Mouse (Mus musculus) layer of hippocampus, adult 18-20 months (tissue): ENCODE results near the gene Fam240a. TPM values are rescaled to one million over a fixed set of nuclear protein-coding genes. Genes with fewer than 3 reads are reported as not detected.

Source experiments
- microRNA-seq, 2 experiments: library from miRNA; unstranded; fragments of <30 nt; microRNA quantifications; one replicate each; pipeline ENCODE4 v1.2.0; 2021
- total RNA-seq, 2 experiments: library from RNA; stranded (reverse); gene quantifications; 2 replicates each; pipeline ENCODE4 v1.2.3; 2021

The Fam240a gene
- total RNA-seq, 2 experiments from 2014 or later: not detected

Small RNA genes lying within 50 kb of the gene (microRNA-seq; reads per million reads assigned to microRNA genes)
- gene Gm24269: 0 reads per million in 2 experiments

Other genes starting within 250 kb of the Fam240a start
- gene Myl3, start 175.0 kb downstream of the Fam240a start, total RNA-seq: not detected
- gene Pth1r, start 169.7 kb downstream of the Fam240a start, total RNA-seq: 1 to 10 TPM; 3.9 TPM
- gene Prss42, start 118.7 kb downstream of the Fam240a start, total RNA-seq: not detected
- not detected for gene Prss44, start 102.9 kb downstream of the Fam240a start, total RNA-seq
- under 1 TPM in 1 of 2 experiments, not detected in 1; 0.33 TPM for gene Prss43, start 90.2 kb downstream of the Fam240a start, total RNA-seq
- gene Prss45, start 82.3 kb downstream of the Fam240a start, total RNA-seq: under 1 TPM in 1 of 2 experiments, not detected in 1; 0.35 TPM
- not detected for gene Prss46, start 72.4 kb downstream of the Fam240a start, total RNA-seq
- 1 to 10 TPM; 1.6 to 2.1 TPM for gene Prss50, start 58.9 kb downstream of the Fam240a start, total RNA-seq
- gene Als2cl, start 37.0 kb downstream of the Fam240a start, total RNA-seq: 1 to 10 TPM; 7.7 to 8.4 TPM
- 1 to 10 TPM; 1.7 to 1.9 TPM for gene Tmie, start 36.7 kb downstream of the Fam240a start, total RNA-seq
- gene Tdgf1, start 29.3 kb upstream of the Fam240a start, total RNA-seq: 1 to 10 TPM in 1 of 2 experiments, under 1 TPM in 1; 0.18 to 1.1 TPM
- gene Lrrc2, start 34.7 kb upstream of the Fam240a start, total RNA-seq: 1 to 10 TPM; 1.1 to 3.1 TPM
- under 1 TPM; 0.15 to 0.40 TPM for gene Rtp3, start 73.7 kb upstream of the Fam240a start, total RNA-seq
- gene Ltf, start 102.4 kb upstream of the Fam240a start, total RNA-seq: not detected
- 1 to 10 TPM in 1 of 2 experiments, under 1 TPM in 1; 0.58 to 1.4 TPM for gene Ccrl2, start 140.7 kb upstream of the Fam240a start, total RNA-seq
- gene Lrrfip2, start 200.7 kb upstream of the Fam240a start, total RNA-seq: 10 to 100 TPM; 35.5 to 38.7 TPM